In genomic region chr5:121711174-121711927, GRCm38 (mm10) we compare ENCODE assay signal across 8 mouse cellular contexts. TPM values are rescaled to one million over a fixed set of nuclear protein-coding genes. Genes with fewer than 3 reads are reported as not detected.
DNase-seq lines count a peak whose midpoint lies in the region; ATAC-seq and TF ChIP-seq lines count a peak whose summit lies in the region.

Atxn2 (plus strand) TSS chr5:121711337.

- H3K9ac ChIP-seq in hindbrain, embryonic 16.5 days (ENCODE audit: low read depth, low read length): peak within 1 kb of the TSS; percentile 97

- WGBS in hindbrain, embryonic 16.5 days: 0% methylated on average over 16 of the region's 103 CpGs

- no peaks in the 10 kb centered on the region for H3K36me3 ChIP-seq in hindbrain, embryonic 16.5 days (ENCODE audit: control insufficient read depth, insufficient read depth, low read length)

- H3K4me2 ChIP-seq in hindbrain, embryonic 16.5 days (ENCODE audit: low read length): peak within 1 kb of the TSS; percentile 94

- intact Hi-C loops in gastrocnemius, adult 2 months (cut with DNase I): loop anchor here (1.0 to 5.0 kb wide), 4 partner anchors 46 to 126 kb away; partner anchors contain the start of genes Acad10, Brap and Sh2b3

- H3K4me1 ChIP-seq in hindbrain, embryonic 16.5 days (ENCODE audit: control insufficient read depth, insufficient read depth, low read depth, low read length): peaks cover 25% of the 10 kb centered on the region

- peak within 1 kb of the TSS; percentile 96 for H3K4me3 ChIP-seq in gastrocnemius, adult 2 months
- peak within 1 kb of the TSS; percentile 99 for H3K4me3 ChIP-seq in hindbrain, embryonic 16.5 days (ENCODE audit: low read length)

- DNase-seq in WW6 (ENCODE audit: low read depth, low spot score): peak; percentile 67
- peak; percentile 58 to 81 for DNase-seq in cerebellum, postnatal 4 days (ENCODE audit: low spot score in 2 of 2)
- DNase-seq in gastrocnemius, adult 2 months: peak; percentile 94
- peak; percentile 73 to 75 for DNase-seq in left cerebral cortex, adult 18-20 months (ENCODE audit: low spot score in 2 of 2)
- DNase-seq in lung, postnatal 4 days: peak; percentile 88 to 91
- DNase-seq in retina, postnatal 1 day: peak; percentile 92
- peak; percentile 69 to 83 for DNase-seq in urinary bladder, adult 18-20 months (ENCODE audit: low spot score in 2 of 2)

- TF ChIP-seq CTCF in gastrocnemius, adult 2 months (IDR thresholded peaks at IDR 0.05): no peak

- H3K9me3 ChIP-seq in hindbrain, embryonic 16.5 days (ENCODE audit: control insufficient read depth, low read length): no peaks in the 10 kb centered on the region

- ATAC-seq in hindbrain, embryonic 16.5 days: peak; percentile 79

- no peaks in the 10 kb centered on the region for H3K27me3 ChIP-seq in hindbrain, embryonic 16.5 days (replicated peaks; ENCODE audit: control insufficient read depth, insufficient read depth, low read length)

- peak within 1 kb of the TSS; percentile 100 for H3K27ac ChIP-seq in gastrocnemius, adult 2 months
- H3K27ac ChIP-seq in hindbrain, embryonic 16.5 days (ENCODE audit: low read depth, low read length): peak within 1 kb of the TSS; percentile 99

RNA-seq across cellular contexts. Expression of gene Atxn2, which starts in this region (rescaled TPM):
- total RNA-seq in gastrocnemius, adult 2 months (2021): 100 to 1,000 TPM in 1 of 2 experiments, 10 to 100 TPM in 1; 94.6 to 117 TPM
- 52.4 and 53.9 TPM in 2 replicates for polyA plus RNA-seq in hindbrain, embryonic 16.5 days (2015; fragmentation: Nextera tagmentation; extraction: Ambion mirVana)
- total RNA-seq in left cerebral cortex, adult 18-20 months (2021): 100 to 1,000 TPM; 215 to 226 TPM

Comparison
In these comparisons a context has a peak if more than half of its experiments do, and no peak if none do; other contexts are left out.
1. Peak in every context shown above with its lines: DNase-seq, ATAC-seq, H3K4me3 ChIP-seq and H3K27ac ChIP-seq.